Mouse (Mus musculus) stomach, postnatal 0 days (tissue): ENCODE measurements around the gene Gm10912. TPM values are rescaled to one million over a fixed set of nuclear protein-coding genes. Genes with fewer than 3 reads are reported as not detected.
"Not testable (repeated sequence)": the region's sequence is repeated elsewhere in the genome, so short reads cannot be mapped to it uniquely, and the experiment has no call there.

ENCODE experiments used
- ATAC-seq: fragments of 200-750 bp; cut with Nextera tagmentation; 2 replicates; pipeline ENCODE4 v1.8.0; 2017; ENCODE audit not compliant: low FRiP score, low TSS enrichment
- DNase-seq: peaks from one replicate; pipeline ENCODE4 v3.0.0-alpha.2; 2016; ENCODE audit warnings: low spot score
- H3K27ac ChIP-seq: fragments of 300-500 bp; sonication (generic); replicated peaks from 2 replicates; pipeline ENCODE4 v1.5.1; 2014; ENCODE audit warnings: mild to moderate bottlenecking, control low read depth
- H3K27me3 ChIP-seq: fragments of 300-500 bp; sonication (generic); 2 replicates; pipeline ENCODE4 v1.6.1; 2014; ENCODE audit warnings: low read length; ENCODE audit not compliant: control insufficient read depth, insufficient read depth
- H3K36me3 ChIP-seq: fragments of 300-500 bp; sonication (generic); 2 replicates; pipeline ENCODE4 v1.6.1; 2014; ENCODE audit warnings: low read length, mixed read lengths; ENCODE audit not compliant: control insufficient read depth, insufficient read depth
- H3K4me1 ChIP-seq: fragments of 300-500 bp; sonication (generic); replicated peaks from 2 replicates; pipeline ENCODE4 v1.6.1; 2014; ENCODE audit warnings: antibody characterized with exemption; ENCODE audit not compliant: control insufficient read depth, insufficient read depth
- H3K4me2 ChIP-seq: fragments of 300-500 bp; sonication (generic); replicated peaks from 2 replicates; pipeline ENCODE4 v1.6.1; 2014; ENCODE audit warnings: low read depth, mild to moderate bottlenecking, control low read depth, moderate library complexity
- H3K4me3 ChIP-seq: fragments of 300-500 bp; sonication (generic); 2 replicates; pipeline ENCODE4 v1.5.1; 2014; ENCODE audit warnings: low read depth, low read length, control low read depth
- H3K9ac ChIP-seq: fragments of 300-500 bp; sonication (generic); 2 replicates; pipeline ENCODE4 v1.6.1; 2014; ENCODE audit warnings: mild to moderate bottlenecking, low read length, control low read depth, mixed read lengths
- H3K9me3 ChIP-seq: fragments of 300-500 bp; sonication (generic); 2 replicates; pipeline ENCODE4 v1.6.1; 2016; ENCODE audit warnings: low read length; ENCODE audit not compliant: control insufficient read depth
- CTCF ChIP-seq: IDR thresholded peaks from 2 replicates; pipeline ENCODE4 v1.5.1; 2016; ENCODE audit warnings: antibody characterized with exemption, low read depth, mild to moderate bottlenecking, moderate library complexity
- EP300 ChIP-seq: optimal IDR thresholded peaks from 2 replicates; pipeline ENCODE3; 2016; ENCODE audit warnings: antibody characterized with exemption
- WGBS: fragments of 180-500 bp; shearing (Covaris S2); extraction: QIAGEN DNeasy Blood & Tissue Kit; methylation state at CpG from one replicate; pipeline ENCODE4 v1.1.7; 2014; 5-methylcytosine and 5-hydroxymethylcytosine counted together
- polyA plus RNA-seq: library from polyadenylated mRNA; unstranded; fragments of >200 nt; fragmentation: Nextera tagmentation; extraction: Ambion mirVana; gene quantifications from 2 replicates; pipeline ENCODE4 v1.2.1, GENCODE M21; 2015

Gm10912 gene
- polyA plus RNA-seq = not detected in 2 replicates

DNA sequence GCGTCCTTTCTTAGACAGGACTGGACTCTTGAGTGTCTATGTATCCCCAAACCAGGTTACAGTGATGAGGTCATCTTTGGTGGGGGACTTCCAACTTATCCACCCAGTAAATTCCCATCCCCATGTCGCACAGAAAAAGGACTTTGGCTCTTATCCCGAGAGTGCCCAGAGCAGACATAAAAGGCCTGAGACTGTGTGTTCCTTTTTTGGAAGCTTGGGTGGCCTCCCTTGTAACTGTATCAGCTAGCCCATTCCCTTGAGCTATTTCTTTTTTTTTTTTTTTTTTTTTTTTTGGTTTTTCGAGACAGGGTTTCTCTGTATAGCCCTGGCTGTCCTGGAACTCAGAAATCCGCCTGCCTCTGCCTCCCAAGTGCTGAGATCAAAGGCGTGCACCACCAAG lies at the start of gene Gm10912:
TSS of gene Gm10912 (plus strand) at position 301 of the 400 bp plus-strand sequence.
- not testable (repeated sequence) for H3K27me3 ChIP-seq, H3K27ac ChIP-seq, H3K9me3 ChIP-seq, H3K4me2 ChIP-seq, H3K36me3 ChIP-seq, H3K4me3 ChIP-seq, H3K9ac ChIP-seq, H3K4me1 ChIP-seq, ATAC-seq, DNase-seq
- 84% methylated on average over 5 of the region's 6 CpGs for WGBS

DNA sequence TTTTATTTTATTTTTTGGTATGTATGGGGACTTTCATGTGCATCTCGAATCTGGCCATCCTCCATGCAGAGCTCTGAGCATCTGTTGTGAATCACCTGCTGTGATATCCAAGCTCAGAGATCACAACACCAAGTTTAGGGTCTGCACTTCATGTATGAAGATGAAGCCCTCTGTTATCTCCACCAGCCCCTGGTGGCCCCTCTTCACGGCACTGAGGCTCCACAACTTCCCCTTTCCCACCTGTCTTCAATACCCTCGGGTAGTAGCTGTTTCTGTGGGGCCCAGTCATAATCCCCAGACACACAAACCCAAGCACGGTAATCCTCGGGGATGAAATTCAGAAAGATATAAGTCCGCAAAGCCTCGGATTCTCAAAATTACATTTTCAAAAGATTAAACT lies 42.5 kb upstream of the Gm10912 start:
- Histone ChIP-seq H3K9me3 (no peaks in the 10 kb centered on the region), H3K9ac (no peak overlapping the region), H3K4me3 (no peak overlapping the region), H3K27ac (no peak overlapping the region), H3K36me3 (no peaks in the 10 kb centered on the region), H3K4me1 (no peaks in the 10 kb centered on the region), H3K27me3 (no peaks in the 10 kb centered on the region), H3K4me2 (no peak overlapping the region)
- no peak for ATAC-seq
- WGBS = 70% methylated on average over 7 of the region's 7 CpGs
- TF ChIP-seq CTCF (no peak), EP300 (no peak)
- no peak for DNase-seq

DNA sequence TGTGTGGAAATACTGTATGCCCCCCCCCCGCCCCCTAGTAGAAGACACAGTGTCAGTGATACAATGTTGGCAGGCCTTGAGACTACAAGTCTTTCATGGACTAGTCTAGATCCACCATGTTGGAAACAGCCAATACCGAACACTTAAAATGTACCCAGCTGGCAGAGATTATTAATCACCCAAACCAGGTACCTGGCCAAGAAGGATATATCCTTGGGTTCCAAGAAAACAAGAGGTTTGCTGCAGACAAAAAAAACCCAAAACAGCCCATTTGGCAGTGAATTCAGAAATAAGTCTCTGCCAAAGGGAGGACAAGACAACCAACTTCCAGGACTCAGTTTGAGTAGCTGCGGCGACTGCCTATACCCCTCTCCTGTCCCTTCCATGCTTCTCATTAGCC lies 41.0 kb upstream of the Gm10912 start:
- TF ChIP-seq CTCF = no peak
- TF ChIP-seq EP300 = no peak
- no peak for DNase-seq
- no peaks in the 10 kb centered on the region for H3K36me3 ChIP-seq
- H3K9me3 ChIP-seq = no peaks in the 10 kb centered on the region
- no peak overlapping the region for H3K27ac ChIP-seq
- no peak for ATAC-seq
- no peaks in the 10 kb centered on the region for H3K27me3 ChIP-seq
- no peak overlapping the region for H3K4me2 ChIP-seq
- H3K9ac ChIP-seq = no peak overlapping the region
- H3K4me3 ChIP-seq = no peak overlapping the region
- WGBS = 87% methylated on average over 4 of the region's 4 CpGs
- H3K4me1 ChIP-seq = no peaks in the 10 kb centered on the region

DNA sequence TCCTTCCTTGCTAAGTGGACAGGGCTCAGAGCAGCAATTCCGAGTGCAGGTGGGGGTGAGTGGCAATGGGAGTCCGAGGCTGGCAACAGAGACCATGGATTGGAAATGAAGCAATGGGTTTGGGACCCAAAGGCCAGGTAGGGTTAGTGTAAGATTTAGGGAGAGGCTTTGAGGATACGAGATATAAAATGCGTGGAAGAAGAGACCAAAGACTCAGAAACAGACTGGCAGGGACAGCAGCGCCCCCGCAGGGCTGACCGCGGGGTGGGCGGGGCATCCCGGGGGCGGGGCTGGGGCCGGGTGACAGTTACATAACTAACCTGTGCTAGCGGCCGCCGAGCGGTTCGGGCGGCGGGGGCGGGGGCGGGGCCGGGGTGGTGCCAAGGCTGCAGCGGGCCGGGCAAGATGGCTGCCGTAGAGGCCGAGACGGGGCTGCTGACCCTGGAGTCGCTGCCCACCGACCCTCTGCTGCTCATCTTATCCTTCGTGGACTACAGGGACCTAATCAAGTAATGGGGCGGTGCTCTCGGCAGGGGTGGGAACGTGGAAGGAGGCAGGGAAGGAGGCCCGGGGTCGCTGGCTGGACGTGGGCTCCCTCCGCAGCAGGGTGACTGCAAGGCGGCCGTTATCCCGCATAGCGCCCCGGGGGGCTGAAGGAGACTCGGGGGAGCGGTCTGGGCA lies 38.0 kb upstream of the Gm10912 start, which contains the start of gene Fbxo3:
TSS of gene Fbxo3 (plus strand) at position 264 of the 681 bp plus-strand sequence.
- Histone ChIP-seq H3K4me3 (peak within 1 kb of the TSS; percentile 97), H3K27me3 (no peaks in the 10 kb centered on the region), H3K4me2 (peak within 1 kb of the TSS; percentile 87), H3K4me1 (no peaks in the 10 kb centered on the region), H3K27ac (peak within 1 kb of the TSS; percentile 77), H3K9ac (peak within 1 kb of the TSS; percentile 97), H3K9me3 (no peaks in the 10 kb centered on the region), H3K36me3 (no peaks in the 10 kb centered on the region)
- under 1% methylated on average over 44 of the region's 44 CpGs for WGBS
- DNase-seq (peak; percentile 95), ATAC-seq (peak; percentile 96)
- TF ChIP-seq CTCF (peak; percentile 56), EP300 (no peak)

DNA sequence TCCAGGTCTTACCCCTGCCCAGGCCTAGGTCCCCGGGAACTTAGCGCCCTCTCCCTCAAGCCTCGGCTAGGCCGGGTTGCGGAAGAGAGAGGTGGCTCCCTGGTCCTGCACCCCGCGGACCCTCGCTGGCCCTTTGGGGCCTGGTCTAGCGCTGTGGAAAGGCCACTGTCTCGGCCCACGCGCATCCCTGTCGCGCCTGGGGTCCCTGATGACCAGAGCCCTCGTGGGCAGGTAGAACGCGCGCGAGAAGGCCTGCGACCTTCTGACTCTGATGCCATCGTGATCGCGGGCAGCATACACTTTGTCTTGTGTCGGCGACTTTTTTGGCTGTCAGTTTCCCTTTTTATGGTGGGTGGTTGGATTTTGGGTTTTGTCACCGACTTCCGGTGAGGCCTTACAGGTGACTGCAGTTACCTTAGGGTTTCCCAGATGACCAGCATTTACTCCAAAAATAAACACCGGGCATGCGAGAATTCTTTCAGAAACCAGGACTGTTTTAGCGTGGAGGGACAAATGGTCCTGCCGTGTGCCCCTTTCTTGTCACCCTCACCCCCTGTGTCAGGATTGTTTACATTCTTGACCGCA lies 37.4 kb upstream of the Gm10912 start, which contains the start of gene 4931422A03Rik:
TSS of gene 4931422A03Rik (minus strand) at position 223 of the 585 bp plus-strand sequence.
- no peaks in the 10 kb centered on the region for H3K9me3 ChIP-seq
- H3K4me1 ChIP-seq = no peaks in the 10 kb centered on the region
- H3K4me3 ChIP-seq = peak within 1 kb of the TSS; percentile 97
- H3K27ac ChIP-seq = peak within 1 kb of the TSS; percentile 77
- TF ChIP-seq EP300 (no peak), CTCF (no peak)
- H3K9ac ChIP-seq = peak within 1 kb of the TSS; percentile 97
- under 1% methylated on average over 32 of the region's 32 CpGs for WGBS
- peak within 1 kb of the TSS; percentile 87 for H3K4me2 ChIP-seq
- peak; percentile 65 for ATAC-seq
- peak; percentile 42 for DNase-seq
- H3K36me3 ChIP-seq = no peaks in the 10 kb centered on the region; the same call in 1 of the 2 replicates
- H3K27me3 ChIP-seq = no peaks in the 10 kb centered on the region

DNA sequence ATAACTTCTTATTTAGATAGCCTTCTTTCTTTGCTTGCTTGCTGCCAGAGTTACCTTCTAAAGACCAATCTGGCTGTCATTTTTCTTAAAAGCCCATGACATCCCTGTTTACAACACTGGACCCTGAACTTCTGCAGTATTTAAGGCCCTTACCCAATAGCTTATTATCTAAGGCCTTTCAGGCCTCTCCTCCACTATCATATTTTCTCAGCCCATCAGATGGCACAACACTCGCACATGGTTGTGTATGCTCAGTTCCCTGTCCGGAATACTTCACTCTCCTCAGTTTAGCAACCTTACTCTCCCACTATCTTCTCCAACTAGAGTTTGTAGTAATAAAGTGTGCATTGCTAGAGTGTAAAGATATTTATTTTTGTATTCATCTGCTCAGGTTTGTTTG lies 36.6 kb upstream of the Gm10912 start:
- Histone ChIP-seq H3K9ac (no peak overlapping the region), H3K4me2 (peak overlapping the region; percentile 87), H3K9me3 (no peaks in the 10 kb centered on the region), H3K4me3 (peak overlapping the region; percentile 97), H3K27me3 (no peaks in the 10 kb centered on the region), H3K36me3 (no peaks in the 10 kb centered on the region; the same call in 1 of the 2 replicates), H3K4me1 (no peaks in the 10 kb centered on the region), H3K27ac (no peak overlapping the region)
- TF ChIP-seq EP300 (no peak), CTCF (no peak)
- ATAC-seq (no peak), DNase-seq (no peak)
- WGBS = 40% methylated on average over 2 of the region's 2 CpGs
